18 mouse cellular contexts compared by ENCODE assay signal in genomic region chr1:162356481-162356880, GRCm38 (mm10).
"Had no signal": no experiment of that assay in that cellular context is flagged by ENCODE, and none has a peak within 500 bp of the region (broad histone marks: within the 10 kb centered on the region; RNA-seq: fewer than 3 reads in every experiment).

No protein-coding gene starts in this region.

- H3K27ac ChIP-seq: liver, embryonic 14.5 days; midbrain, embryonic 10.5 days; midbrain, embryonic 13.5 days; midbrain, embryonic 15.5 days; neural tube, embryonic 13.5 days; neural tube, embryonic 15.5 days had no signal

- H3K4me3 ChIP-seq: midbrain, embryonic 10.5 days; midbrain, embryonic 13.5 days; midbrain, embryonic 15.5 days; myocyte; neural tube, embryonic 13.5 days; neural tube, embryonic 15.5 days had no signal

- DNase-seq: lung, adult 18-20 months; lung, embryonic 14.5 days; lung, postnatal 10 days; lung, postnatal 4 days; retina, postnatal 1 day; right cerebral cortex, postnatal 25 days; right cerebral cortex, postnatal 4 days; spleen, adult 18-20 months; thymus, adult 2 months; thymus, postnatal 25 days; thymus, postnatal 4 days had no signal
